Mouse (Mus musculus): ENCODE data around the gene Gpank1. TPM values are rescaled to one million over a fixed set of nuclear protein-coding genes. Genes with fewer than 3 reads are reported as not detected.

Gpank1 gene
- total and polyA plus RNA-seq, 2 experiments from 2014 or later, result 17.0 to 20.2 TPM

DNA sequence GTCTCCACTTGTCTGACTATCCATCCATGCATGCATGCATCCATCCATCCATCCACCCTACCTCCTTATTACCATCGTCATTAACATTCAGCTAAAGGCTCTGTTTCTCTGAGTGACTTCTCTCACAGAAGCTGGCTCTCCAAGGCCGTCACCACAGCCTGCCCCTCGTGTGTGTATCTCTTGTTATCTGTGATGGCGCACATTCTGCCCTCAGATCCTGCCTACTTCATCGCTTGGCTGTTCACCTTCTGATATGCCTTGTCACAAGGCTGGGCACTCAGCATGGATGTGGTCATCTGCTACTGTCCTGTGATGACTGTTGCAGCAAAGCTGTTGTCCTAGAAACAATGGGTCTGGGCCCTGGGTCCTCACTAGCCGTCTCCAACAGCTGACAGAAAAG lies 16.5 kb upstream of the Gpank1 start:
- H3K9me3 ChIP-seq (ENCODE audit: low read length), result no peaks in the 10 kb centered on the region
- H3K27ac ChIP-seq (ENCODE audit: low read depth, low read length), result no peak overlapping the region
- peaks cover 38% of the 10 kb centered on the region for H3K36me3 ChIP-seq (ENCODE audit: insufficient read depth, low read length)
- H3K27me3 ChIP-seq (ENCODE audit: insufficient read depth, low read length), result no peaks in the 10 kb centered on the region
- no peaks in the 10 kb centered on the region for H3K4me1 ChIP-seq (ENCODE audit: insufficient read depth, low read length)
- WGBS, result 79% methylated on average over 6 of the region's 6 CpGs
- H3K9ac ChIP-seq (replicated peaks; ENCODE audit: low read length, poor library complexity, severe bottlenecking), result no peak overlapping the region
- H3K4me2 ChIP-seq (ENCODE audit: low read depth, low read length, poor library complexity, severe bottlenecking), result no peak overlapping the region
- H3K4me3 ChIP-seq (ENCODE audit: low read depth, low read length), result no peak overlapping the region
- TF ChIP-seq CTCF (IDR thresholded peaks at IDR 0.05), result no peak
- ATAC-seq (ENCODE audit: low FRiP score) (no peak), DNase-seq (ENCODE audit: low spot score) (no peak)

GRCm38 (mm10) chr17:35105740-35106389 lies 15.4 kb upstream of the Gpank1 start:
- WGBS, result 21% methylated on average over 13 of the region's 13 CpGs
- peak; percentile 72 for DNase-seq (ENCODE audit: low spot score)
- H3K4me3 ChIP-seq (ENCODE audit: low read depth, low read length), result no peak overlapping the region

GRCm38 (mm10) chr17:35106522-35106921 lies 14.7 kb upstream of the Gpank1 start:
- TF ChIP-seq CTCF (IDR thresholded peaks at IDR 0.05), result peak; percentile 62
- H3K36me3 ChIP-seq (ENCODE audit: insufficient read depth, low read length), result peaks cover 22% of the 10 kb centered on the region
- H3K4me2 ChIP-seq (ENCODE audit: low read depth, low read length, poor library complexity, severe bottlenecking), result peak overlapping the region; percentile 26; the same call in 1 of the 2 replicates
- ATAC-seq (ENCODE audit: low FRiP score) (no peak), DNase-seq (ENCODE audit: low spot score) (peak; percentile 42)
- 56% methylated on average over 3 of the region's 3 CpGs for WGBS
- H3K4me1 ChIP-seq (ENCODE audit: insufficient read depth, low read length), result no peaks in the 10 kb centered on the region
- H3K9ac ChIP-seq (replicated peaks; ENCODE audit: low read length, poor library complexity, severe bottlenecking), result no peak overlapping the region
- no peak overlapping the region for H3K27ac ChIP-seq (ENCODE audit: low read depth, low read length)
- no peak overlapping the region for H3K4me3 ChIP-seq (ENCODE audit: low read depth, low read length)
- H3K9me3 ChIP-seq (ENCODE audit: low read length), result no peaks in the 10 kb centered on the region
- H3K27me3 ChIP-seq (ENCODE audit: insufficient read depth, low read length), result no peaks in the 10 kb centered on the region

More at GRCm38 (mm10) chr17:35105740-35106389, 15.4 kb upstream of the Gpank1 start:
- peak overlapping the region; percentile 26; the same call in 1 of the 2 replicates for H3K4me2 ChIP-seq (ENCODE audit: low read depth, low read length, poor library complexity, severe bottlenecking)
- H3K36me3 ChIP-seq (ENCODE audit: insufficient read depth, low read length), result peaks cover 28% of the 10 kb centered on the region
- H3K27ac ChIP-seq (ENCODE audit: low read depth, low read length), result no peak overlapping the region
- no peaks in the 10 kb centered on the region for H3K4me1 ChIP-seq (ENCODE audit: insufficient read depth, low read length)
- peak; percentile 14; the same call in 1 of the 2 replicates for ATAC-seq (ENCODE audit: low FRiP score)
- TF ChIP-seq CTCF (IDR thresholded peaks at IDR 0.05), result peak; percentile 70
- no peak overlapping the region for H3K9ac ChIP-seq (replicated peaks; ENCODE audit: low read length, poor library complexity, severe bottlenecking)
- no peaks in the 10 kb centered on the region for H3K9me3 ChIP-seq (ENCODE audit: low read length)
- no peaks in the 10 kb centered on the region for H3K27me3 ChIP-seq (ENCODE audit: insufficient read depth, low read length)

GRCm38 (mm10) chr17:35108097-35108496 lies 13.2 kb upstream of the Gpank1 start, which contains the start of gene Ly6g5c:
TSS of gene Ly6g5c (plus strand) at chr17:35108279.
- Histone ChIP-seq H3K9ac (replicated peaks; ENCODE audit: low read length, poor library complexity, severe bottlenecking) (no peak within 1 kb of the TSS), H3K27me3 (ENCODE audit: insufficient read depth, low read length) (no peaks in the 10 kb centered on the region), H3K36me3 (ENCODE audit: insufficient read depth, low read length) (peaks cover 8% of the 10 kb centered on the region), H3K4me2 (ENCODE audit: low read depth, low read length, poor library complexity, severe bottlenecking) (no peak within 1 kb of the TSS), H3K4me3 (ENCODE audit: low read depth, low read length) (no peak within 1 kb of the TSS), H3K9me3 (ENCODE audit: low read length) (no peaks in the 10 kb centered on the region), H3K27ac (ENCODE audit: low read depth, low read length) (no peak within 1 kb of the TSS), H3K4me1 (ENCODE audit: insufficient read depth, low read length) (no peaks in the 10 kb centered on the region)
- TF ChIP-seq CTCF (IDR thresholded peaks at IDR 0.05), result no peak
- DNase-seq (ENCODE audit: low spot score) (no peak), ATAC-seq (ENCODE audit: low FRiP score) (no peak)
- 85% methylated on average over 6 of the region's 6 CpGs for WGBS

- TF ChIP-seq CTCF (IDR thresholded peaks at IDR 0.05), result no peak
- Histone ChIP-seq H3K4me3 (ENCODE audit: low read depth, low read length) (no peak overlapping the region), H3K9ac (replicated peaks; ENCODE audit: low read length, poor library complexity, severe bottlenecking) (no peak overlapping the region), H3K4me2 (ENCODE audit: low read depth, low read length, poor library complexity, severe bottlenecking) (no peak overlapping the region), H3K4me1 (ENCODE audit: insufficient read depth, low read length) (no peaks in the 10 kb centered on the region), H3K36me3 (ENCODE audit: insufficient read depth, low read length) (peaks cover 24% of the 10 kb centered on the region), H3K27ac (ENCODE audit: low read depth, low read length) (no peak overlapping the region), H3K9me3 (ENCODE audit: low read length) (no peaks in the 10 kb centered on the region), H3K27me3 (ENCODE audit: insufficient read depth, low read length) (no peaks in the 10 kb centered on the region)
- ATAC-seq (ENCODE audit: low FRiP score) (no peak), DNase-seq (ENCODE audit: low spot score) (no peak)
- 72% methylated on average over 9 of the region's 9 CpGs for WGBS
Observed at GRCm38 (mm10) chr17:35111774-35112173, 9.5 kb upstream of the Gpank1 start.
